Mouse (Mus musculus) ES-CJ7 (cell line): ENCODE data around the gene Abhd2.
A peak's percentile ranks its signal among the peaks of the same experiment; 100 is the strongest.
"Not testable (repeated sequence)": the region's sequence is repeated elsewhere in the genome, so short reads cannot be mapped to it uniquely, and the experiment has no call there.

Experiments used
- DNase-seq: peaks from one replicate; pipeline ENCODE4 v3.0.0; 2011; ENCODE audit warnings: low read depth, low spot score

Gene Abhd2

GRCm38 (mm10) chr7:79266228-79266627 lies 6.8 kb upstream of the Abhd2 start:
- no peak for DNase-seq

GRCm38 (mm10) chr7:79267690-79268388 lies 5.2 kb upstream of the Abhd2 start:
- DNase-seq = no peak

DNA sequence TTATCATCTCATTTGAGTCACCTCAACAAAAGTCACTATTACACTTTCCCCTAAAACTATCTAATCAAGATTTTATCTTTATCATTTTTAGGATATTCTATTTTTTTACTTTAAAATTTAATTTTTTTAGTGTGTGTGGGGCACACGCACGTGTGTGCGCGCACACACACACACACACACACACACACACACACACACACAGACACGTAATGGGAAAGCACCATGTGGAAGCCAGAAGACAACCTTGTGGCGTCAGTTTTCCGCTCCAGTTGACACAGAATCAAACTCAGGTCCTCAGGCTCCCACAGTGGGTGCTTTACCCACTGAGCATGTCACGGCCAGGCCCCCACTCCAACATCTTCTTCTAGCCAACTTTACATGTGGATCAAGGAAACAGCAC lies 4.1 kb upstream of the Abhd2 start:
- no peak for DNase-seq

DNA sequence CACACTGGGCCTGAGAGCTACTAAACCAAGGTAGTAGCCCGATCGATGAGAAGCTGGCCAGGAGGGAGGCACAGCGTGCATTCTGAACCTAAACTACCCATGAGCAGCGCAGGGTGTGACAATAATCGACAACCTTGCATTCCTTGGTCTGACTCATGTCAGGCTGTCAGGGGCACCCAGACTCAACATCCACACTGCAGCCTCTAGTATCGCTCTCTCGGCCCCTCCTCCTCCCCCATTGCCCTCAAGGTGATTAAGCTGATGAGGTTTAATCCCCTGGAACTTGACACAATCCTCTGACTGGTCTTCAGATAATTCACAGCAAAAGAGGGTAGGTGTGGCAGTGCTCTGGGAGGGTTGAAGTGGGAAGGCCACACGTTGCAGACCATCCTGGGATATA lies 3.6 kb upstream of the Abhd2 start:
- DNase-seq = no peak

- DNase-seq = no peak
These were observed 3.1 kb upstream of the Abhd2 start for GRCm38 (mm10) chr7:79269866-79270265.

- DNase-seq = peak; percentile 33
These were observed 2.0 kb upstream of the Abhd2 start for GRCm38 (mm10) chr7:79270961-79271387.

DNA sequence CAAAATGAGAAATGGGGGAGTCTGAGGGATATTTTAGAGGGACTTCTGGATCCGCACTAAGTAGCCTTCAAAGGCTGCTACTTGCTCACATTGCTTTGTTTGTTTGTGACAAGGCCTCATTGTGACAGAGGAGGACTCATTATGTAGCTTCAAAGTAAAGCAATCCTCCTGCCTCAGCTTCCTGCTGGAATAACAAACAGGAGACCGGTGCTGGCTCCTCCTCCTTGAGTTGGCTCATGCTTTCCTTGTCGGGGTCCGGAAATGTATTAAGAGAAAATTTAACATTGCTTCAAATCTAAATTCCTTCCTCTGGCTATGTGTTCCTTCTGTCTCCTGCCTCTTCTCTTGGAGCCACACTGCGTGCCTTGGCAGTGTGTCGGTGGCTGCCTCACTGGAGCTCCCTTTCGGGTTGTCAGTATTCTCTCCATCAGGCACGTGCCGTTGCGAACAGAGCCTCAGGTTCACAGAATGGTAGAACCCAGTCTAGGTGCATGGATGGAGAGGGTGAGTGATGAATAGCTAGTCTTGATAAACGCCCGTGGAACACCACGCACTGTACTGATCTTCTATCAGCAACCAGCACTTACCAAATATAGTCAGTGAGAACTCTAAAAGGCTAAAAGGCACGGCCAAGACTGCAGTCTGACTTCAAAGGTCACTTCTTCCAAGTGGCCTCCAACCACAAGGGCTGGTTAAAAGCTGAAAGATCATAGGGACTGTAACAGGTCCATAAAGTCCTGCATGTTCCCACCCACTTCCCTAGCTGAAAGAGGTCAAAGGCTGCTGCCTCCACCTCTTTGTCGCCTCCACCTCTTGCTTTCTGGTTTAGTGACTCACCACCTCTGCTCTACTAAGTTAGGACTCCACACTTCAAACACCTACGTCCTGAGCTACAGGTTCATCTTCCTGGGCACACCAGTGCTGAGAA lies 874 bp upstream of the Abhd2 start:
- peak; percentile 47 for DNase-seq

DNA sequence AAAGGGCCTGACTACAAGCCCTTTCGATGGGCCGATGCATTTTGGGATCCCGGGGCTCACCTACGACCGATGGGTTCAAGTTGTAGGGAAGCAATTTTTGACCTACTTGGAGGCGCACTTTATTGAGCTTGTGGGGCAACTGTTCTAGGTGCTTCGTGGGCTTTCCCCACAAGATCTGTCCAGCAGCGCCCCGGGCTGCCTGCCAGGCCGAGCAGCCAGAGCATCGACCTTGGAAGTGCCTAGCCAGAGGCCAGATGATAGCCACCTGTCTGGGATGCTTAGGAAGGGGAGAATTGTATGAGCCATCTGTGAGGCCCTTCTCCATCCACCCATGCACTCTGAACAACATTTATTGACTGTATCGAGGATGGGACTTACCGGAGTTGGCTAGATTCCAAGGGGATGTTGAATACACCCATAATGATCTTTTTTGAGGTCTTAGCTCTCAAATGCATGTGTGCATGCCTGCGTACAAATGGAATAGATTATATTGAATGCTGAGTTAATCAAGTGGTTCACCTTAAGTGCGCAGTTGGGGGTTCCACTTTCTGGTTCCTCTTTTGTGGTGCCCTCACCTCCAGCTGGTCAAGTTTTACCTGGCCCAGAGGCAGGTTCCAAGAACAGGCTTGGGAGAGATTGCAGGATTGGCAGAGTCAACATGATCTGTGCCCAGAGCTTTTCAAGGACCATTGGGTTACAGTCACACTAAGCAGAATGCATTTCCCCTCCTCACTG lies 906 bp downstream of the Abhd2 start:
- DNase-seq = no peak

DNA sequence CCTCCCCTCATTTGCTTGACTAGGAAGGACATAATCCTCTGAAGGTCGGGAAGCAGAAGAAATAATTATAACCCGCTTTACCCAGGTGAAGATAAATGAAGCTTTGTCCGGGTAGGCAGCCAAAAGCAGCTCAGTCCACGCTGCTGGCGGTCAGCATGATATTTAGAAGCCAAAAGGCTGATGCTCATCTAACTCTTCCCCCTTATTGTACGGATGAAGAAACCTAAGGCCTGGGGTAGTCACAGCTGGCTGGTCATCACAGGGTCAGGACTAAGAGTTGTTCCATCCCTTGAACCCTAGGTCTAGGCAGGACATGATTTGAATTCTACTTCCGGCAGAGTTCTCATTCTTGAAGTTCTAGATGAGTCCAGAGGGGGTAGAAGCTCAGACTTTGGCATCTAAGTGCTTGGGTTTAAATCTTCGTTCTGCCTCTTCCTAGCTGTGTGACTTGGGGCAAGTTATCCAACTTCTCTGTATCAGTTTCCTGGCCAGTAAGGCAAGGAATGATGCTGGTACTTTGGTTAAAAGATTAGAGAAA lies 1.5 kb downstream of the Abhd2 start:
- no peak for DNase-seq

- DNase-seq = no peak
These were observed 2.3 kb downstream of the Abhd2 start for GRCm38 (mm10) chr7:79275345-79275744.

DNA sequence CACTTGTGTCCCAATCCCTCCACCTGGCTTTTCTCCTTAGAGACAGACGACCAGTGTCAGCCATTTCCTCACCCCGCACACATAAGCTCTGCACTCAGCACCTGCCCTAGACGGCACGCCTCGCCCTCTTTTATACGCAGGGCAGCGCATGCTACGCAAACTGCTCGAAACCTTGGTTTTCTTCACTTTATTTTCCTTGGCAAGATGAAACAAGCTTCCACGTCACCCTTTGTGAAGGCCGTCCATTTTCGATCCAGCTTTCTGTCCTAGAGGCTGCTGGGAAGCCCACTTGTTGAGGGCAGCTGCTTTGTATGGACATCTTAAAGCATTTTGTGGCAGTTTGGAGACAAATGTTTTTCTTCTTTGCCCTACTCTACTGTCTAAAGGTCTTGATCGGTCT lies 5.4 kb downstream of the Abhd2 start:
- no peak for DNase-seq

- DNase-seq = peak; percentile 44
These were observed 6.5 kb downstream of the Abhd2 start for GRCm38 (mm10) chr7:79279376-79280029.

GRCm38 (mm10) chr7:79282883-79283670 lies 10.1 kb downstream of the Abhd2 start:
- DNase-seq = no peak

DNA sequence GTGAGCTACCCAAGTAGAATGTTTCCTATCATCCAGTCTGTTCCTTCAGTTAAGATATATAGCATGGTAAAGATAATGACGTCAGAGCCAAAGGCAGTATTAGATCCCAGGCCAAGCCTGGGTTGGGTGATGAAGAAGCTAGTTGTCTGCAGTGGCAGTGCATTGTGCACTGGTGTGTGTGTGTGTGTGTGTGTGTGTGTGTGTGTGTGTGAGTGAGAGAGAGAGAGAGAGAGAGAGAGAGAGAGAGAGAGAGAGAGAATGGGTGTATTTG lies 10.6 kb downstream of the Abhd2 start:
- DNase-seq = not testable (repeated sequence)

- no peak for DNase-seq
These were observed 11.3 kb downstream of the Abhd2 start for GRCm38 (mm10) chr7:79284160-79284888.

DNA sequence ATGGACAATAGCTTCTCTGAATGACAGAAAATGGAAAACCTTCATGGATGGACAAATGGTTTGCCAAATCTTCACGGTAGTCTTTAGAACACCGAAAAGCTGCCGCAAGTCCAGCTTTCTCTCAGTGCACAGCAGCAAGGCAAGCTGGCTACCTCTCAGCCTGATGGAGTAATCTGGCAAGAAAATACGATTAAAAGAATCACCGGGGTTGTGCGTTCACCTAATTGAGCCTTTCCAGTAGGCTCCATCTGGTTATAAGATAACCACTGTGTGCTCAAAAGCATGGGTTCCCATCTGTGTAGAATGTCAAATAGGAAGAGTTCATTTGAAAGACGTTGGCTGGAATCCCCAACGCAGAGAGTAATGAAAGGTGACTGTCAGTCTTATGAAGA lies 11.9 kb downstream of the Abhd2 start:
- no peak for DNase-seq

GRCm38 (mm10) chr7:79285408-79285807 lies 12.4 kb downstream of the Abhd2 start:
- no peak for DNase-seq

- DNase-seq = no peak
These were observed 14.2 kb downstream of the Abhd2 start for GRCm38 (mm10) chr7:79287226-79287625.

DNA sequence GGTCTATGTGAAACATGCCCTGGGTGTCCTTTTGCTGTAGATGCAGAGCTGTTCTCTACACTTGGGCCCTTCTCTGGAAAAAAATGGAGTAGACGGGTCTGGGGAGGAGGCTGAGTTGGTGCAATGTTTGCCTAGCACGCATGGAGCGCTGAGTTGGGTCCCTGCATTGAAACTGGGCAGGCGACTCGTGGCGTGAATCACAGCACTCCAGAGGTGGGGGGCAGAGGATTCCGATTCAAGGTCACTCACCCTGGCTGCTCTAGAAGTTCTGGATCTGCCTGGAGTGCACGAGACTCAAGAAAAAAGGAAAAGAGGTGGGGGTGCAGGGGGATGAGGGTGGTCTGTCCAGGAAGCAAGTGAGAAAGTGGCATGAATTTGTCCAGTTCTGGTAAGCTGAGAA lies 14.9 kb downstream of the Abhd2 start:
- DNase-seq = no peak

DNA sequence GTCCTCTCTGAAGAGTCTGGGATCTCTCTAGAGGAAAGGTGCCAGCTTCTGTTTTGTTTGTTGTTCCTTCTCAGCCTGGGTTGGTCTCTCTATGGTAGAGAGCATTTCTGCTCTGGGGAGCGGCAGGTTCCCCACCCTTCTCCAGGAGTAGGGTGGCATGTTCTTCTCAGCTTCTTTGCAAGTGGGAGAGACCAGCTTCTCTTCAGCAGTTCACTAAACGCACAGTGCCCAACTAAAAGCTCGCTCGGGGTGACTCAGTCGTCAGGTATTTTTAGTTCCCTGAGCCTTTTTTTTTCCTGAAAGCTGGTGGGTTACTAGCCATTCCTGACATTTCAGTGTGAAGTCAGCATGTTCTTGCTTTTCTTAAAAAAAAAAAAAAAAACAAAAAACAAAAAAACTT lies 15.4 kb downstream of the Abhd2 start:
- DNase-seq = no peak
